Mouse (Mus musculus) heart, adult 2 months (tissue): ENCODE measurements around the gene Dppa5a. TPM values are rescaled to one million over a fixed set of nuclear protein-coding genes. Genes with fewer than 3 reads are reported as not detected.
"Not testable (repeated sequence)": the region's sequence is repeated elsewhere in the genome, so short reads cannot be mapped to it uniquely, and the experiment has no call there.

ENCODE experiments used
- DNase-seq, 2 experiments: peaks; one replicate each; pipeline ENCODE4 v3.0.0; 2021
- H3K27ac ChIP-seq: fragments of 200-600 bp; 2 replicates; pipeline ENCODE4 v1.8.1; 2022
- H3K27me3 ChIP-seq: fragments of 200-500 bp; 2 replicates; pipeline ENCODE4 v1.6.1; 2012; ENCODE audit warnings: mild to moderate bottlenecking, low read length, inconsistent platforms, mixed read lengths; ENCODE audit not compliant: control insufficient read depth, insufficient read depth
- H3K36me3 ChIP-seq: fragments of 200-500 bp; 2 replicates; pipeline ENCODE4 v1.6.1; 2012; ENCODE audit warnings: low read length, inconsistent platforms; ENCODE audit not compliant: control insufficient read depth, insufficient read depth
- H3K4me1 ChIP-seq: fragments of 200-500 bp; 2 replicates; pipeline ENCODE4 v1.6.1; 2011; ENCODE audit warnings: low read length; ENCODE audit not compliant: control insufficient read depth, insufficient read depth
- H3K4me3 ChIP-seq: fragments of 200-600 bp; 2 replicates; pipeline ENCODE4 v1.8.1; 2022
- H3K79me2 ChIP-seq: fragments of 200-500 bp; replicated peaks from 2 replicates; pipeline ENCODE4 v1.6.1; 2012; ENCODE audit warnings: mild to moderate bottlenecking, inconsistent platforms, low read length, moderate library complexity, mixed read lengths; ENCODE audit not compliant: control insufficient read depth, insufficient read depth
- H3K9ac ChIP-seq: fragments of 200-500 bp; 2 replicates; pipeline ENCODE4 v1.6.1; 2012; ENCODE audit warnings: low read depth, mild to moderate bottlenecking, control low read depth, inconsistent platforms, low read length, mixed read lengths
- CTCF ChIP-seq: fragments of 200-600 bp; IDR thresholded peaks from 2 replicates; pipeline ENCODE4 v1.8.1; 2022; ENCODE audit warnings: antibody characterized with exemption, mild to moderate bottlenecking, moderate library complexity
- EP300 ChIP-seq: fragments of 200-500 bp; IDR thresholded peaks from 2 replicates; pipeline ENCODE4 v1.6.1; 2011; ENCODE audit warnings: low read depth, low read length, control low read depth; ENCODE audit not compliant: insufficient read depth
- POLR2A ChIP-seq: fragments of 200-500 bp; IDR thresholded peaks from 2 replicates; pipeline ENCODE4 v1.6.1; 2011; ENCODE audit warnings: mild to moderate bottlenecking, low read depth, low read length, control low read depth; ENCODE audit not compliant: insufficient read depth
- WGBS: fragments of 180-500 bp; shearing (Covaris S2); methylation state at CpG from one replicate; pipeline ENCODE4 v1.1.7; 2018; 5-methylcytosine and 5-hydroxymethylcytosine counted together
- intact Hi-C: fragments of 180-260 bp; cut with DNase I; formaldehyde crosslinking; loops from one replicate; pipeline ENCODE4 v1.15.1; 2025
- polyA plus RNA-seq: library from polyadenylated mRNA; depleted of rRNA; stranded (reverse); fragments of >200 nt; gene quantifications from 2 replicates; pipeline ENCODE4 v1.2.3, GENCODE M21; 2012
- total RNA-seq, 2 experiments: library from RNA; stranded (reverse); gene quantifications; 2 replicates each; pipeline ENCODE4 v1.2.3; 2021

Gene Dppa5a
- total and polyA plus RNA-seq, 3 experiments: not detected

DNA sequence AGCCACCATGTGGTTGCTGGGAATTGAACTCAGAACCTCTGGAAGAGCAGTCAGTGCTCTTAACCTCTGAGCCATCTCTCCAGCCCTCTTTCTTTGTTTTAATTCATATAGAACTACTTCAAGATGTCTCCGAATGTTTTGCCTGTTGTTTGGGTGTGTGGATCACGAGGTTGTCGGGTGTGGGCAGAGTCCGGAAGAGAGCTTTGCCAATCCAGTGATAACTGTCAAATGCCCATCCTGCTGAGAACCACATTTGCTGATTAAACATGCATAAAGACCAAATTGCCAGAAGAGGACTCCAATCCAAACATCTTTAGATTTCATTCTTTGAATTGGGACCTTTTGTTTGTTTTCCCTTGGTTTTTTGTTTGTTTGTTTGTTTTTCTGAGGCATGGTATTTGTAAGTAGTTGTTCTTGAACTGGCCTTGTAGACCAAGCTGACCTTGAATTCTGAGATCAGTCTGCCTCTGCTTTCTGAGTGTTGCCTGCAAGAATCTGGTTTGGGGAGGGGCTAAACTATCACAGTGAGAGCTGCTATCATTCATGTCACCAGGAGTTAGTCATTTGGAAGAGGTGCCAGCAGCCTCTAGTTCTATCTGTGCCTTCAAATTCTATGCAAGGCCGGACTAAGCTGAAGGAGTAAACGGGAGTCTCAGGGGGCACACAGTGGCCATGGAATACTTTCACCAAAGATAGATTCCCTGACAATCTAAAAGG lies 16.3 kb downstream of the Dppa5a start:
- no peak overlapping the region for H3K27ac ChIP-seq
- TF ChIP-seq CTCF: no peak
- TF ChIP-seq EP300: no peak
- no peak for TF ChIP-seq POLR2A
- no peak for DNase-seq
- intact Hi-C loops: no loop called here
- no peak overlapping the region for H3K9ac ChIP-seq
- H3K4me1 ChIP-seq: no peaks in the 10 kb centered on the region
- H3K36me3 ChIP-seq: no peaks in the 10 kb centered on the region
- no peak overlapping the region for H3K4me3 ChIP-seq
- H3K79me2 ChIP-seq: no peaks in the 10 kb centered on the region
- no peaks in the 10 kb centered on the region for H3K27me3 ChIP-seq
- 72% methylated on average over 6 of the region's 6 CpGs for WGBS

DNA sequence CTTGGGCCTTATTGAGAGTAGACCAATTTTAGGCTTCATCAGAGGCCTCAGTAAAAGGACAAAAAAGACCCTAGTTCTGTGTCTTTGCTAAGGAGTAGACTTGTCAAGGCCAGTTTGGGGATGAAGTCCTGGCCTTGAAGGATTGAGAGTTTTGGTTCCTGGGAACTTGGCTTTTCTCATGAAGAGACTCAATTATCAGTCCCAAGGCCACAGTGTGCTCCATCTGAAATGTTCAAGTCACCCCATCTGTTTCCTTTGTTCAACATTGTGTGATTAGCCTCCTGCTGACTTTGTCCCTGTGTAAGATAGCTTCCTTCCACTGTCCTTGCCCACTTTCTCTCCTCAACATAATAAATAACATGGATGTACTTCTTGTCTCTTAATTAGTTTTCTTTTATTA lies 18.0 kb downstream of the Dppa5a start:
- intact Hi-C loops, H3K27me3 ChIP-seq, DNase-seq: not testable (repeated sequence)

DNA sequence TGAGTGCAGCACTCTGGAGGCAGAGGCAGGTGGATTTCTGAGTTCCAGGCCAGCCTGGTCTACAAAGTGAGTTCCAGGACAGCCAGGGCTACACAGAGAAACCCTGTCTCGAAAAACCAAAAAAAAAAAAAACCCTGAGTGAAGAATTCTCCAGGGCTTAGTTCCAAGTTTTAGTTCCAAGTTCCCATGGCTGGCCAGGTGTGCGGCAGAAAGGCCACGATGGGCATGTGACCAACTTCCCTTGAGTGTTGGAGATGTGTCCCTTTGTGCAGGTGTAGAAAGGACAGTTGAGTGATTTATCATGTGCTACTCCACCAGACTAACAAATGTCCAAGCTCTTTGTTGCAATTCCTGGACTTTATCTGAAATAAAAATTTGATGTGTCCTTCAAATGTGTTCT lies 18.8 kb downstream of the Dppa5a start:
- H3K79me2 ChIP-seq, H3K4me3 ChIP-seq, H3K9ac ChIP-seq, H3K27ac ChIP-seq, DNase-seq, H3K4me1 ChIP-seq, intact Hi-C loops, H3K36me3 ChIP-seq, H3K27me3 ChIP-seq: not testable (repeated sequence)
- WGBS: 76% methylated on average over 3 of the region's 3 CpGs

More for the DNA sequence above, 18.0 kb downstream of the Dppa5a start:
- not testable (repeated sequence) for H3K27ac ChIP-seq, H3K9ac ChIP-seq, H3K4me1 ChIP-seq, H3K4me3 ChIP-seq, H3K36me3 ChIP-seq, H3K79me2 ChIP-seq

DNA sequence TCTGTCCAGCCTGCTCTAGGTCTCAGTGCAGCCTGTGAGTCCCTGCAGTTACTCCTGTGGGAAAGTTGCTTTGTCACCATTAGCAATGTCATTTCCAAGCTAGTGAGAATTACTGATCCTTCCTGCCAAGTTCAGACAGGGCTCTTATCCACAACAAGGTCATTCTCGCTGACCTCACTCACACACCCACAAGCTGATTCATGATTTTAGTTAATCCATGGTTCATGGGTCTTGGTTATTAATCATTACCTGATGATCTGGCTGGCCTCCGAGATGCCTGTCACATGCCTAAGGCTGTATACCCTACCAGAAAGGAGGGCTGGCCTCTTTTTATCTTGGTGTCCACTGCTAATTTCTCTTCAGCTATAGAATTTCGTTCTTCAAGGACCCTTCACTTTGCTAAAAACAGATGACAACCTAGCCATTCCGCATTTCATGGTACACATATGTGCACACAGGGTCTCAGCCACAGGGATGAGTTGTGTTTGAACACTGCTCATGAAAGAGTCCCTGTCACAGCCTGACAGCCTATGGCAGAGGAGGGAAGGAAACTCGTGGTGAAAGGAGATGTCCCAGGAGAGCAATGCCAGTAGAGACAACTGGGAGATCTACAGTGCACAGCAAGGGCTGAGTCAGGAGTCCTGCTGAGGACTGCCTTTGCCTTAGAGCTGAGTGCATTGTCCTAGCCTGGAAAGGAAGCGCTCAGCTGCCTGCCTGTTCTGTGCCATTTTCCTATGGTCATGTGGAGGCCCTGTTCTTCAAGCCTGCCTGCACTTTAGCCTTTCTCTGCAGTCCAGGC lies 19.6 kb downstream of the Dppa5a start:
- peak in 1 of 2 experiments; percentile 7 for DNase-seq
- H3K4me3 ChIP-seq, intact Hi-C loops, H3K27ac ChIP-seq, H3K36me3 ChIP-seq, H3K79me2 ChIP-seq, H3K27me3 ChIP-seq, H3K4me1 ChIP-seq, H3K9ac ChIP-seq: not testable (repeated sequence)
- whole genome bisulfite sequencing: 61% methylated on average over 6 of the region's 6 CpGs

DNA sequence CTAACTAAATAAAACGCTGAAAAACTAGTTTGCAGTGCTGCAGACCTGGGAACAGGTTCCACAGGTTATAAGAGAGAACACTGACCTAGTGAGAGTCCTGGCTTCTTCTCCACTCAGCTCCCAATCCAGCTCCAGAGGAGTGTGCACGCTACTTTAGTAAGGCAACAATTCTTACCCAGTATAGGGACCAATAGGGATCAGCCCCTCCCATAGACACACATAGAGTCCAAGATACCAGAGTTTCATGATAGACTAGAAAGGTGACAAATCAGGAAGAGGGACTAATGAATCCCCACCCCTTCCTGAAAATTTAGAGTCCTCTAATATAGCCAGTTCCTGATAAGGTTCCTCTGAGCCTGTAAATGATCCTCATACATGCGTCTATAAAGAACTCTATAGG lies 21.0 kb downstream of the Dppa5a start:
- Histone ChIP-seq H3K27me3 (no peaks in the 10 kb centered on the region), H3K27ac (no peak overlapping the region), H3K4me1 (no peaks in the 10 kb centered on the region), H3K9ac (no peak overlapping the region), H3K79me2 (no peaks in the 10 kb centered on the region), H3K4me3 (no peak overlapping the region), H3K36me3 (no peaks in the 10 kb centered on the region)
- TF ChIP-seq POLR2A (no peak), CTCF (no peak), EP300 (no peak)
- DNase-seq: no peak
- intact Hi-C loops: no loop called here
- WGBS: 57% methylated on average over 3 of the region's 3 CpGs

GRCm38 (mm10) chr9:78345235-78345634 lies 22.7 kb downstream of the Dppa5a start:
- DNase-seq, intact Hi-C loops, H3K4me1 ChIP-seq, H3K27ac ChIP-seq, H3K27me3 ChIP-seq, H3K79me2 ChIP-seq, H3K36me3 ChIP-seq, H3K9ac ChIP-seq, H3K4me3 ChIP-seq: not testable (repeated sequence)
- 63% methylated on average over 4 of the region's 4 CpGs for WGBS

DNA sequence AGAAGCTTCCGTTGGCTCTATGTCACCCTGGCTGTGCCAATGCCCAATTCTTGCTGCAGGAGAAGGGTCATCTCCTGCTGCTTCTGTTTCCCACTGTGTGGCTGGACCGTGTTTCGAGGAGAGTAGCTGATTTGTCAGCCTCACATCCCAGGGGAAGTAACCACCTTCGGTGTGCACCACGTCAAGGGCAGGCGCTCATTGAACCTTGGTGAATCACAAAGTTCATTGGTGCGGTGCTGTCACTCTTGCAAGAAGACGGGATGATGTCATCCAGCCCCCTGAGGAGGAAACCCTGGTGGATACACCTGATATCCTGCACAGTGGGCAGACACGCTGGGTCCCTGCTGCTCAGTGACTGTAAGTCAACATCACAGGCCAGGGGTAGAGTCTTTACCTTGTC lies 24.9 kb downstream of the Dppa5a start:
- H3K4me3 ChIP-seq, H3K27me3 ChIP-seq, H3K4me1 ChIP-seq, H3K79me2 ChIP-seq, intact Hi-C loops, H3K9ac ChIP-seq, DNase-seq, H3K27ac ChIP-seq, H3K36me3 ChIP-seq: not testable (repeated sequence)
- 73% methylated on average over 9 of the region's 9 CpGs for WGBS

DNA sequence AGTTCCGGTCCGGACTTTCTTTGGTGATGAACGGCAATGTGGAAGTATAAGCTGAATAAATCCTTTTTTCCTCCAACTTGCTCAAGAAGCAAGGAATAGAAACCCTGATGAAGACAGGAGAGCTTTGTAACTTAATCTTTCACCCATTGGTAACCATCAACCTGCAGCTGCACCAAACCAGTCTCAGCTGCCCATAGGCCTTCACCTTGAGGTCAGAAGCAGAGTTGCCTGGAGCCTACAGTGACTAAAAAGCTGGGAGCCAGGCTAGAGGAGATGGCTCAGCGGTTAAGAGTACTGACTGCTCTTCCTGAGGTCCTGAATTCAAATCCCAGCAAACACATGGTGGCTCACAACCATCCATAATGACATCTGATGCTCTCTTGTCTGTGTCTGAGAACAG lies 25.5 kb downstream of the Dppa5a start:
- intact Hi-C loops, DNase-seq, H3K9ac ChIP-seq, H3K27ac ChIP-seq, H3K27me3 ChIP-seq, H3K36me3 ChIP-seq, H3K4me1 ChIP-seq, H3K79me2 ChIP-seq, H3K4me3 ChIP-seq: not testable (repeated sequence)
- 80% methylated on average over 4 of the region's 4 CpGs for WGBS
